Mouse (Mus musculus): ENCODE measurements around the gene Lgalsl.

GRCm38 (mm10) chr11:20776668-20777067 lies 54.2 kb downstream of the Lgalsl start:
- TF ChIP-seq GATA1 (IDR thresholded peaks at IDR 0.05; ENCODE audit: borderline replicate concordance, low read length) = no peak; the same call in 2 of the 3 replicates
- no peak for TF ChIP-seq FLI1 (IDR thresholded peaks at IDR 0.05; ENCODE audit: low read length)
